In genomic region chr9:61724070-61724469, GRCm38 (mm10) we compare ENCODE assay signal across 18 mouse cellular contexts.
DNase-seq lines count a peak whose midpoint lies in the region; ATAC-seq and TF ChIP-seq lines count a peak whose summit lies in the region.
"Had no signal": no experiment of that assay in that cellular context is flagged by ENCODE, and none has a peak within 500 bp of the region (broad histone marks: within the 10 kb centered on the region; RNA-seq: fewer than 3 reads in every experiment).

No protein-coding gene starts in this region.

- TF ChIP-seq EP300 in liver, embryonic 14.5 days (IDR thresholded peaks at IDR 0.05; ENCODE audit: low read depth): no peak
- no peak for TF ChIP-seq EP300 in CH12.LX (IDR thresholded peaks at IDR 0.05; ENCODE audit: low read length)

- no peak overlapping the region for H3K4me2 ChIP-seq in liver, embryonic 14.5 days (ENCODE audit: low read depth)
- H3K4me2 ChIP-seq in liver, embryonic 11.5 days: no peak overlapping the region
- no peak overlapping the region for H3K4me2 ChIP-seq in CH12.LX (ENCODE audit: insufficient read depth, low read depth, poor library complexity, severe bottlenecking)
- H3K4me2 ChIP-seq: embryonic facial prominence, embryonic 13.5 days; heart, embryonic 11.5 days; hindbrain, embryonic 15.5 days had no signal

- H3K79me2 ChIP-seq in CH12.LX (replicated peaks; ENCODE audit: control insufficient read depth, extremely low read depth, insufficient read depth, poor library complexity, severe bottlenecking): no peaks in the 10 kb centered on the region

- no peak overlapping the region for H3K27ac ChIP-seq in liver, embryonic 14.5 days
- no peak overlapping the region for H3K27ac ChIP-seq in liver, embryonic 11.5 days (ENCODE audit: low read depth, low read length)
- H3K27ac ChIP-seq in CH12.LX (ENCODE audit: insufficient read depth, low read depth): no peak overlapping the region
- H3K27ac ChIP-seq: embryonic facial prominence, embryonic 13.5 days; hindbrain, embryonic 15.5 days had no signal

- dilution Hi-C loops in CH12.LX (cut with MboI; ENCODE audit: extremely low pct_ligation_motif_present, extremely low pct_unique_long_range_greater_than_20kb, low sequenced_read_pairs): no loop called here

- no peak overlapping the region for H3K9ac ChIP-seq in liver, embryonic 14.5 days (replicated peaks)
- H3K9ac ChIP-seq in liver, embryonic 11.5 days (ENCODE audit: low read depth, low read length): no peak overlapping the region
- no peak overlapping the region for H3K9ac ChIP-seq in CH12.LX (ENCODE audit: insufficient read depth, low read depth)
- H3K9ac ChIP-seq: embryonic facial prominence, embryonic 13.5 days; hindbrain, embryonic 15.5 days had no signal

- no peak overlapping the region for H3K4me3 ChIP-seq in liver, embryonic 14.5 days (ENCODE audit: insufficient read depth in 1 of 2, low read depth in 2 of 2, low read length in 2 of 2)
- H3K4me3 ChIP-seq in liver, embryonic 11.5 days (ENCODE audit: low read depth, low read length): no peak overlapping the region
- H3K4me3 ChIP-seq in CH12.LX (replicated peaks in 1 of 3; ENCODE audit: low read depth in 2 of 3, low read length in 2 of 3, poor library complexity in 1 of 3): no peak overlapping the region
- H3K4me3 ChIP-seq: embryonic facial prominence, embryonic 13.5 days; hindbrain, embryonic 15.5 days had no signal

- in situ Hi-C loops in CH12.LX (cut with MboI; ENCODE audit: low pct_ligation_motif_present, low pct_unique_long_range_greater_than_20kb, low sequenced_read_pairs): no loop called here

- no peak for ATAC-seq in CD4-positive, CD25-positive, alpha-beta regulatory T cell, adult 4 months
- no peak for ATAC-seq in liver, embryonic 14.5 days (ENCODE audit: insufficient read depth)
- no peak for ATAC-seq in liver, embryonic 11.5 days (replicated peaks; ENCODE audit: low FRiP score)

- TF ChIP-seq RAD21 in CH12.LX (IDR thresholded peaks at IDR 0.05; ENCODE audit: low read depth, low read length): peak; percentile 29

- no peak for TF ChIP-seq POLR2A in CH12.LX (IDR thresholded peaks at IDR 0.05; ENCODE audit: low read depth, low read length)

- H3K36me3 ChIP-seq in liver, embryonic 14.5 days (replicated peaks; ENCODE audit: control insufficient read depth, insufficient read depth, low read depth): no peaks in the 10 kb centered on the region
- no peaks in the 10 kb centered on the region for H3K36me3 ChIP-seq in liver, embryonic 11.5 days (ENCODE audit: control insufficient read depth, insufficient read depth, low read length)
- no peaks in the 10 kb centered on the region for H3K36me3 ChIP-seq in CH12.LX (replicated peaks in 1 of 2; ENCODE audit: control insufficient read depth in 1 of 2, insufficient read depth in 1 of 2, low read length in 1 of 2)
- H3K36me3 ChIP-seq: embryonic facial prominence, embryonic 13.5 days; hindbrain, embryonic 15.5 days had no signal

- H3K27me3 ChIP-seq in liver, embryonic 14.5 days (ENCODE audit: control insufficient read depth, insufficient read depth, low read length): no peaks in the 10 kb centered on the region
- peaks cover 8% of the 10 kb centered on the region for H3K27me3 ChIP-seq in liver, embryonic 11.5 days (replicated peaks; ENCODE audit: control insufficient read depth, insufficient read depth, low read length)
- peaks cover 2% of the 10 kb centered on the region for H3K27me3 ChIP-seq in CH12.LX (replicated peaks)
- H3K27me3 ChIP-seq: hindbrain, embryonic 15.5 days had no signal

- no peaks in the 10 kb centered on the region for H3K9me3 ChIP-seq in liver, embryonic 14.5 days (ENCODE audit: control insufficient read depth, low read length)
- no peaks in the 10 kb centered on the region for H3K9me3 ChIP-seq in liver, embryonic 11.5 days (ENCODE audit: control insufficient read depth, low read length)
- peaks cover 2% of the 10 kb centered on the region for H3K9me3 ChIP-seq in CH12.LX (replicated peaks; ENCODE audit: low read length)
- H3K9me3 ChIP-seq: embryonic facial prominence, embryonic 13.5 days; hindbrain, embryonic 15.5 days had no signal

- WGBS in liver, embryonic 14.5 days (ENCODE audit: insufficient replicate concordance): 52% methylated on average over 2 of the region's 2 CpGs
- WGBS in liver, embryonic 11.5 days: 92% methylated on average over 2 of the region's 2 CpGs

- peak; percentile 53 for TF ChIP-seq CTCF in liver, embryonic 14.5 days (IDR thresholded peaks at IDR 0.05; ENCODE audit: low read depth)
- peak in 1 of 2 experiments; percentile 33; a peak in 2 of 4 replicates for TF ChIP-seq CTCF in CH12.LX (conservative IDR thresholded peaks at IDR 0.05 in 1 of 2, IDR thresholded peaks at IDR 0.05 in 1 of 2; ENCODE audit: low read depth in 2 of 2, low read length in 2 of 2)

- no peaks in the 10 kb centered on the region; a peak in 1 of 4 replicates for H3K4me1 ChIP-seq in liver, embryonic 14.5 days (replicated peaks; ENCODE audit: control insufficient read depth in 2 of 2, insufficient read depth in 2 of 2, low read length in 1 of 2)
- H3K4me1 ChIP-seq in liver, embryonic 11.5 days (replicated peaks; ENCODE audit: control insufficient read depth, insufficient read depth, low read length): no peaks in the 10 kb centered on the region; the same call in 1 of the 2 replicates
- H3K4me1 ChIP-seq in CH12.LX (ENCODE audit: control insufficient read depth in 1 of 2, insufficient read depth in 2 of 2): 0 out of 4 replicates have a peak, but pooled peaks cover 0 to 2% of the 10 kb centered on the region in 2 experiments

- peak; percentile 48 for DNase-seq in CD4-positive, CD25-positive, alpha-beta regulatory T cell, adult 2 months (ENCODE audit: low read depth, low spot score)
- no peak for DNase-seq in liver, embryonic 14.5 days (ENCODE audit: low read depth in 3 of 3, low spot score in 3 of 3)
- DNase-seq in liver, embryonic 11.5 days (ENCODE audit: low spot score): no peak
- DNase-seq in CH12.LX (ENCODE audit: extremely low read depth): peak; percentile 17
- peak; percentile 77 for DNase-seq in ZHBTc4 (ENCODE audit: low read depth, low spot score)
- no peak for DNase-seq in c-Kit-positive CD71-positive TER-119-positive erythroid progenitor cells, embryonic 14.5 days (ENCODE audit: low spot score)
- no peak for DNase-seq in left cerebral cortex, adult 18-20 months (ENCODE audit: low spot score in 2 of 2)
- DNase-seq: adrenal gland, postnatal 10 days; cerebellum, adult 8-10 months; gastrocnemius, postnatal 14 days; heart, postnatal 36 days; kidney, adult 8-10 months; lung, postnatal 14 days; right cerebral cortex, postnatal 4 days had no signal

TF ChIP-seq in CH12.LX, 34 proteins besides CTCF, POLR2A, EP300 and RAD21:
- TF ChIP-seq MAZ (IDR thresholded peaks at IDR 0.05; ENCODE audit: low read depth, low read length) (no peak), SMC3 (IDR thresholded peaks at IDR 0.05; ENCODE audit: low read depth, low read length) (peak; percentile 38), JUN (IDR thresholded peaks at IDR 0.05; ENCODE audit: insufficient read depth, low read depth, low read length) (no peak)

Comparison
In these comparisons a context has a peak if more than half of its experiments do, and no peak if none do; other contexts are left out.
1. DNase-seq: peak in CD4-positive, CD25-positive, alpha-beta regulatory T cell, adult 2 months (single experiment), CH12.LX (single experiment) and ZHBTc4 (single experiment); none in liver, embryonic 14.5 days (0 of 3), liver, embryonic 11.5 days (single experiment), c-Kit-positive CD71-positive TER-119-positive erythroid progenitor cells, embryonic 14.5 days (single experiment) and left cerebral cortex, adult 18-20 months (0 of 2).